Mouse (Mus musculus): ENCODE measurements around the gene Map7. TPM values are rescaled to one million over a fixed set of nuclear protein-coding genes. Genes with fewer than 3 reads are reported as not detected.

Gene Map7
- polyA plus RNA-seq, 1 experiment = 82.2 TPM

GRCm38 (mm10) chr10:20173733-20174132, 25.5 kb downstream of the Map7 start:
- TF ChIP-seq CTCF (IDR thresholded peaks at IDR 0.05; ENCODE audit: control insufficient read depth, insufficient read depth, insufficient replicate concordance, low read depth, low read length) (no peak), POLR2A (IDR thresholded peaks at IDR 0.05; ENCODE audit: control insufficient read depth, low read depth, low read length) (no peak)
- Histone ChIP-seq H3K36me3 (ENCODE audit: control insufficient read depth, insufficient read depth, low read length) (no peaks in the 10 kb centered on the region), H3K27me3 (ENCODE audit: control insufficient read depth, insufficient read depth, low read length) (no peaks in the 10 kb centered on the region), H3K27ac (ENCODE audit: control insufficient read depth, insufficient read depth, low read depth, low read length) (no peak overlapping the region), H3K4me1 (ENCODE audit: control insufficient read depth, insufficient read depth, low read length) (peaks cover 5% of the 10 kb centered on the region), H3K4me3 (ENCODE audit: control insufficient read depth, low read depth, low read length) (peak overlapping the region; percentile 13; the same call in 1 of the 2 replicates)

- H3K27me3 ChIP-seq (ENCODE audit: control insufficient read depth, insufficient read depth, low read length) = no peaks in the 10 kb centered on the region
- H3K4me1 ChIP-seq (ENCODE audit: control insufficient read depth, insufficient read depth, low read length) = peaks cover 2% of the 10 kb centered on the region; the same call in 1 of the 2 replicates
- H3K36me3 ChIP-seq (ENCODE audit: control insufficient read depth, insufficient read depth, low read length) = no peaks in the 10 kb centered on the region
- H3K4me3 ChIP-seq (ENCODE audit: control insufficient read depth, low read depth, low read length) = no peak overlapping the region
- peak overlapping the region; percentile 51 for H3K27ac ChIP-seq (ENCODE audit: control insufficient read depth, insufficient read depth, low read depth, low read length)
- TF ChIP-seq CTCF (IDR thresholded peaks at IDR 0.05; ENCODE audit: control insufficient read depth, insufficient read depth, insufficient replicate concordance, low read depth, low read length) (no peak), POLR2A (IDR thresholded peaks at IDR 0.05; ENCODE audit: control insufficient read depth, low read depth, low read length) (peak; percentile 55; the same call in 1 of the 2 replicates)
Observed at GRCm38 (mm10) chr10:20176054-20176453, 27.8 kb downstream of the Map7 start.

GRCm38 (mm10) chr10:20178807-20179605, 30.7 kb downstream of the Map7 start:
- Histone ChIP-seq H3K36me3 (ENCODE audit: control insufficient read depth, insufficient read depth, low read length) (no peaks in the 10 kb centered on the region), H3K4me3 (ENCODE audit: control insufficient read depth, low read depth, low read length) (no peak overlapping the region), H3K27ac (ENCODE audit: control insufficient read depth, insufficient read depth, low read depth, low read length) (no peak overlapping the region), H3K27me3 (ENCODE audit: control insufficient read depth, insufficient read depth, low read length) (no peaks in the 10 kb centered on the region), H3K4me1 (ENCODE audit: control insufficient read depth, insufficient read depth, low read length) (no peaks in the 10 kb centered on the region; the same call in none of the 2 replicates)
- TF ChIP-seq POLR2A (IDR thresholded peaks at IDR 0.05; ENCODE audit: control insufficient read depth, low read depth, low read length) (no peak), CTCF (IDR thresholded peaks at IDR 0.05; ENCODE audit: control insufficient read depth, insufficient read depth, insufficient replicate concordance, low read depth, low read length) (no peak)

GRCm38 (mm10) chr10:20181198-20181597, 32.9 kb downstream of the Map7 start:
- Histone ChIP-seq H3K27me3 (ENCODE audit: control insufficient read depth, insufficient read depth, low read length) (no peaks in the 10 kb centered on the region), H3K27ac (ENCODE audit: control insufficient read depth, insufficient read depth, low read depth, low read length) (no peak overlapping the region), H3K36me3 (ENCODE audit: control insufficient read depth, insufficient read depth, low read length) (no peaks in the 10 kb centered on the region), H3K4me1 (ENCODE audit: control insufficient read depth, insufficient read depth, low read length) (no peaks in the 10 kb centered on the region; the same call in none of the 2 replicates), H3K4me3 (ENCODE audit: control insufficient read depth, low read depth, low read length) (no peak overlapping the region)
- TF ChIP-seq POLR2A (IDR thresholded peaks at IDR 0.05; ENCODE audit: control insufficient read depth, low read depth, low read length) (no peak), CTCF (IDR thresholded peaks at IDR 0.05; ENCODE audit: control insufficient read depth, insufficient read depth, insufficient replicate concordance, low read depth, low read length) (no peak)

GRCm38 (mm10) chr10:20181680-20182399, 33.6 kb downstream of the Map7 start:
- Histone ChIP-seq H3K4me1 (ENCODE audit: control insufficient read depth, insufficient read depth, low read length) (no peaks in the 10 kb centered on the region; the same call in none of the 2 replicates), H3K36me3 (ENCODE audit: control insufficient read depth, insufficient read depth, low read length) (no peaks in the 10 kb centered on the region), H3K27ac (ENCODE audit: control insufficient read depth, insufficient read depth, low read depth, low read length) (no peak overlapping the region), H3K4me3 (ENCODE audit: control insufficient read depth, low read depth, low read length) (no peak overlapping the region), H3K27me3 (ENCODE audit: control insufficient read depth, insufficient read depth, low read length) (no peaks in the 10 kb centered on the region)
- TF ChIP-seq POLR2A (IDR thresholded peaks at IDR 0.05; ENCODE audit: control insufficient read depth, low read depth, low read length) = no peak
- TF ChIP-seq CTCF (IDR thresholded peaks at IDR 0.05; ENCODE audit: control insufficient read depth, insufficient read depth, insufficient replicate concordance, low read depth, low read length) = no peak

GRCm38 (mm10) chr10:20184326-20184725, 36.1 kb downstream of the Map7 start:
- H3K27me3 ChIP-seq (ENCODE audit: control insufficient read depth, insufficient read depth, low read length) = no peaks in the 10 kb centered on the region
- H3K27ac ChIP-seq (ENCODE audit: control insufficient read depth, insufficient read depth, low read depth, low read length) = no peak overlapping the region
- TF ChIP-seq POLR2A (IDR thresholded peaks at IDR 0.05; ENCODE audit: control insufficient read depth, low read depth, low read length) = no peak
- TF ChIP-seq CTCF (IDR thresholded peaks at IDR 0.05; ENCODE audit: control insufficient read depth, insufficient read depth, insufficient replicate concordance, low read depth, low read length) = no peak
- H3K36me3 ChIP-seq (ENCODE audit: control insufficient read depth, insufficient read depth, low read length) = no peaks in the 10 kb centered on the region
- no peaks in the 10 kb centered on the region; the same call in none of the 2 replicates for H3K4me1 ChIP-seq (ENCODE audit: control insufficient read depth, insufficient read depth, low read length)
- H3K4me3 ChIP-seq (ENCODE audit: control insufficient read depth, low read depth, low read length) = no peak overlapping the region

- Histone ChIP-seq H3K36me3 (ENCODE audit: control insufficient read depth, insufficient read depth, low read length) (no peaks in the 10 kb centered on the region), H3K4me3 (ENCODE audit: control insufficient read depth, low read depth, low read length) (no peak overlapping the region), H3K27me3 (ENCODE audit: control insufficient read depth, insufficient read depth, low read length) (no peaks in the 10 kb centered on the region), H3K4me1 (ENCODE audit: control insufficient read depth, insufficient read depth, low read length) (no peaks in the 10 kb centered on the region; the same call in none of the 2 replicates), H3K27ac (ENCODE audit: control insufficient read depth, insufficient read depth, low read depth, low read length) (no peak overlapping the region)
- TF ChIP-seq CTCF (IDR thresholded peaks at IDR 0.05; ENCODE audit: control insufficient read depth, insufficient read depth, insufficient replicate concordance, low read depth, low read length) (no peak), POLR2A (IDR thresholded peaks at IDR 0.05; ENCODE audit: control insufficient read depth, low read depth, low read length) (no peak)
Observed at GRCm38 (mm10) chr10:20185264-20185663, 37.0 kb downstream of the Map7 start.
